Mouse (Mus musculus) cortical plate, adult 2 months (tissue): ENCODE data around the gene Nob1.

Experiments used
- CTCF ChIP-seq: fragments of 200-500 bp; IDR thresholded peaks from 2 replicates; pipeline ENCODE4 v1.5.1; 2011; ENCODE audit warnings: mild to moderate bottlenecking, control low read depth, low read length; ENCODE audit not compliant: insufficient read depth; ENCODE audit errors: extremely low read depth
- POLR2A ChIP-seq: fragments of 200-500 bp; IDR thresholded peaks from 2 replicates; pipeline ENCODE4 v1.6.1; 2011; ENCODE audit warnings: mild to moderate bottlenecking, low read length, control low read depth; ENCODE audit not compliant: insufficient read depth; ENCODE audit errors: extremely low read depth

- TF ChIP-seq CTCF (no peak), POLR2A (no peak)
These were observed 28.5 kb upstream of the Nob1 start for GRCm38 (mm10) chr8:107453386-107453785.
